Mouse (Mus musculus) lung, adult 2 months (tissue): ENCODE data around the gene Adamtsl1.

ENCODE experiments used
- CTCF ChIP-seq: fragments of 200-500 bp; IDR thresholded peaks from 2 replicates; pipeline ENCODE4 v1.5.1; 2011; ENCODE audit warnings: mild to moderate bottlenecking, low read length, control low read depth; ENCODE audit not compliant: insufficient read depth
- POLR2A ChIP-seq: fragments of 200-500 bp; IDR thresholded peaks from 2 replicates; pipeline ENCODE4 v1.6.1; 2011; ENCODE audit warnings: low read depth, mild to moderate bottlenecking, control low read depth, low read length, borderline replicate concordance; ENCODE audit errors: extremely low read depth

- TF ChIP-seq CTCF = no peak
- no peak for TF ChIP-seq POLR2A
Measured at GRCm38 (mm10) chr4:85823952-85824704, 310.2 kb downstream of the Adamtsl1 start.
